Mouse (Mus musculus) spleen, postnatal 10 days (tissue): ENCODE data around the gene Gck.
"Not testable (repeated sequence)": the region's sequence is repeated elsewhere in the genome, so short reads cannot be mapped to it uniquely, and the experiment has no call there.

ENCODE experiments used
- DNase-seq, 2 experiments: peaks; one replicate each; pipeline ENCODE4 v3.0.0; 2021 to 2022; ENCODE audit warnings: low spot score in 2 of 2

Gck gene

GRCm38 (mm10) chr11:5908642-5909041 is 41.2 kb downstream of the Gck start:
- DNase-seq = no peak

GRCm38 (mm10) chr11:5907096-5907495 is 42.8 kb downstream of the Gck start:
- DNase-seq = no peak

GRCm38 (mm10) chr11:5905778-5906518 is 43.9 kb downstream of the Gck start:
- no peak for DNase-seq

- no peak for DNase-seq
These were observed 45.0 kb downstream of the Gck start for GRCm38 (mm10) chr11:5904871-5905270.

- no peak for DNase-seq
These were observed 45.5 kb downstream of the Gck start for GRCm38 (mm10) chr11:5904357-5904756.

- no peak for DNase-seq
These were observed 46.0 kb downstream of the Gck start for GRCm38 (mm10) chr11:5903844-5904243.

- DNase-seq = no peak
These were observed 47.5 kb downstream of the Gck start for GRCm38 (mm10) chr11:5902390-5902789.

- DNase-seq = peak in 1 of 2 experiments; percentile 34
These were observed 47.9 kb downstream of the Gck start for GRCm38 (mm10) chr11:5901950-5902349.

- no peak for DNase-seq
These were observed 48.6 kb downstream of the Gck start for GRCm38 (mm10) chr11:5901320-5901719.

- DNase-seq = no peak
These were observed 50.6 kb downstream of the Gck start for GRCm38 (mm10) chr11:5899286-5899685.

GRCm38 (mm10) chr11:5898531-5898930 is 51.4 kb downstream of the Gck start, which contains the start of gene Myl7:
Myl7 (minus strand) TSS chr11:5898782.
- no peak for DNase-seq

- no peak for DNase-seq
These were observed 52.0 kb downstream of the Gck start for GRCm38 (mm10) chr11:5897839-5898238.

- DNase-seq = peak in 1 of 2 experiments; percentile 33
These were observed 52.7 kb downstream of the Gck start for GRCm38 (mm10) chr11:5897230-5897629.

GRCm38 (mm10) chr11:5893807-5894206 is 56.1 kb downstream of the Gck start:
- no peak for DNase-seq

GRCm38 (mm10) chr11:5892810-5893368 is 57.0 kb downstream of the Gck start:
- DNase-seq = no peak

GRCm38 (mm10) chr11:5892151-5892591 is 57.7 kb downstream of the Gck start:
- no peak for DNase-seq

GRCm38 (mm10) chr11:5888563-5888962 is 61.3 kb downstream of the Gck start:
- not testable (repeated sequence) for DNase-seq

- DNase-seq = no peak
These were observed 62.6 kb downstream of the Gck start for GRCm38 (mm10) chr11:5887250-5887649.

GRCm38 (mm10) chr11:5886187-5886586 is 63.7 kb downstream of the Gck start:
- peak in 1 of 2 experiments; percentile 73 for DNase-seq

- DNase-seq = no peak
These were observed 67.4 kb downstream of the Gck start for GRCm38 (mm10) chr11:5882518-5882917.

GRCm38 (mm10) chr11:5879905-5880304 is 70.0 kb downstream of the Gck start:
- DNase-seq = peak; percentile 45 to 80

GRCm38 (mm10) chr11:5878661-5879060 is 71.2 kb downstream of the Gck start:
- no peak for DNase-seq

- peak; percentile 92 to 98 for DNase-seq
These were observed 71.9 kb downstream of the Gck start, which contains the start of gene Pold2 for GRCm38 (mm10) chr11:5877921-5878526. Pold2 (minus strand) TSS chr11:5878292.
